Mouse (Mus musculus): ENCODE data around the gene Apod.

- TF ChIP-seq EP300 (IDR thresholded peaks at IDR 0.05; ENCODE audit: low read depth) (no peak), CTCF (IDR thresholded peaks at IDR 0.05; ENCODE audit: low read depth) (no peak)
These were observed 2.3 kb downstream of the Apod start for GRCm38 (mm10) chr16:31312296-31312695.
